Mouse (Mus musculus): ENCODE measurements around the gene Pptc7. TPM values are rescaled to one million over a fixed set of nuclear protein-coding genes. Genes with fewer than 3 reads are reported as not detected.

Gene Pptc7
- polyA plus RNA-seq, 1 experiment from 2014 or later, result 8.0 TPM

DNA sequence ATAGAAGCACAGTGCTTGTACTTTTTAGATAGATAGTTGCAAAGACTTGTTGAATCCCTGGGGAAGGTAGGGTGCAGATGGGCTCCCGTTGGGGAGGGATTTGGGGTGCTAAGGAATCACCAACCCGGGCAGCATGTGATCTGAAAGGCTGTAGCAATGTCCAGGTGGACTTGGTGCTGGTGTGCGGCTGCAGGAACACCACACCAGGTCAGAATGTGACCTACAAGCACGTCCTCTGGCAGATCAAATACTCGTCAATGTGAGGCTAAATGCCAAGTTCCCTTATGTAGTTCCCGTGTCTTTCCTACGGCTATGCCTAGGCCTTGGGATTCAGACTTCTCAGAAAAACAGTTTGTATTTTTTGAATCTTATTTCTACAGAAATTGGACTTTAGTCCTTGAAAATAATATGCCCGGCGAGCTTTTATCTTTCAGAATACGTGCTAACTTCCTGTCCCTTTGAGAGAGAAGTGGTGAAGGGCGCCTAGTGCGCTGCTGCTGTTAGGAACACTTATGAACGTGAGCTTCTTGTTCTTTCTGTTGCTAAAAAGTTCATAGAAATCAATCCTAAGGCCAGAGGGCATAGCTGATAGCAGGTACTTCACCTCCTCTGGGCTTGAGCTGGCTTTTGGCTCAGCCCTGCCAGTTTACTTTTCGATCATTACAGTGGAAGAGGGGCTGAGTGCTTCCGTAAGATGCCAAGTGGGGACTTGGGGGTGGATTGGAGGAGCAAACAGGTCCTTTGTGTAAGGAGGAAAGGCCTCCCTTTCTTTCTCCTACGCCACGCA, 7.6 kb downstream of the Pptc7 start:
- WGBS, result 79% methylated on average over 17 of the region's 17 CpGs
- no peak for DNase-seq (ENCODE audit: low spot score)
- Histone ChIP-seq H3K36me3 (replicated peaks) (peaks cover 33% of the 10 kb centered on the region), H3K4me1 (peaks cover 29% of the 10 kb centered on the region), H3K4me3 (no peak overlapping the region), H3K27ac (replicated peaks) (no peak overlapping the region), H3K9me3 (peaks cover 2% of the 10 kb centered on the region; the same call in 1 of the 2 replicates), H3K27me3 (replicated peaks; ENCODE audit: low read depth, poor library complexity, severe bottlenecking) (no peaks in the 10 kb centered on the region)

DNA sequence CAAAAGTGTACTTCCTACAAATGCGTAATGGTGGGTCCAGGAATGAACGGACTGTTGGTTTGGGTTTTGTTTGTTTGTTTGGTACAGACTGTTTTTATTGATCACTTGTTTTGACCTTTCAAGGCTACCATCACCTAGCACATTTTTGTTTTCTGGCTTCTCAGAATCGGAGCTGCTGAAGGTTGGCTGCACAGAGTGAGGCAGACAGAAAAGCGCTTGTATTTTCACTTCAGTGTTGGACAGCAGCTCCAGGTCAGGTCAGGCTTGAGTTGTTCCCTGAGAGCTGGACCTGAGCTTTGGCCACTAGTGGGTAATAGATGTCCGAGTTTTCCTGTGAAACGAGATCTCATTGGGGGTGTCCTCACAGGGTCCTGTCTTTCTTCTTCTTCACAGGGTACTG, 9.0 kb downstream of the Pptc7 start:
- peaks cover 21% of the 10 kb centered on the region for H3K36me3 ChIP-seq (replicated peaks)
- no peak overlapping the region for H3K27ac ChIP-seq (replicated peaks)
- 82% methylated on average over 6 of the region's 6 CpGs for WGBS
- peaks cover 32% of the 10 kb centered on the region for H3K4me1 ChIP-seq
- H3K9me3 ChIP-seq, result peaks cover 2% of the 10 kb centered on the region; the same call in 1 of the 2 replicates
- no peak overlapping the region for H3K4me3 ChIP-seq
- no peak for DNase-seq (ENCODE audit: low spot score)
- no peaks in the 10 kb centered on the region for H3K27me3 ChIP-seq (replicated peaks; ENCODE audit: low read depth, poor library complexity, severe bottlenecking)

DNA sequence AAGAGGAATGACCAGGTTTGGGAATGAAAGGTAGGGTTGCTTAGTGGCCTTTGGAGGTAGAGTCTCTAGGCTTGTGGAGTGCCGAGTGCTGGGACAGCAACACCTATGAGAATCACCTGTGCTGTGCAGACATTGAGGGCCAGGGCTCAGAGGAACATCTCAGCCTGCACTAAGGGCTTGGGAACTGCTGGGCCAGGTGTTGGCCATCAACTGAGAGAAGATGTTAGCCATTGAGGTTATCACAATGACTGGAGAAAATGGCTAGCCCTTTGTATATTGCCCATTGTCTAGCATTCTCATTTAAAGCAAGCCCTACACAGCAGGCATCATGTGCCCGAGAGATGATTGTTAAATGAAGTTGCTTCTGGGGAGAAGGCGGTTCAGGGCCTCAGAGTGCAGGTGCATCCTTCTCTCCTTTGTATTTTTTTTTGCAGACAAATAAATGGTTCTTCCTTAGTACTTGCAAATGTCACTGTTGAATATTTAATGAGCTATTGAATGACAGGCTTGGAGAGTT, 10.1 kb downstream of the Pptc7 start:
- Histone ChIP-seq H3K36me3 (replicated peaks) (peaks cover 10% of the 10 kb centered on the region), H3K4me3 (no peak overlapping the region), H3K27ac (replicated peaks) (0 out of 2 replicates have a peak overlapping the region, but pooled peaks have one; percentile 3), H3K4me1 (peaks cover 32% of the 10 kb centered on the region), H3K27me3 (replicated peaks; ENCODE audit: low read depth, poor library complexity, severe bottlenecking) (no peaks in the 10 kb centered on the region), H3K9me3 (peaks cover 2% of the 10 kb centered on the region; the same call in 1 of the 2 replicates)
- WGBS, result 82% methylated on average over 3 of the region's 3 CpGs
- DNase-seq (ENCODE audit: low spot score), result no peak

DNA sequence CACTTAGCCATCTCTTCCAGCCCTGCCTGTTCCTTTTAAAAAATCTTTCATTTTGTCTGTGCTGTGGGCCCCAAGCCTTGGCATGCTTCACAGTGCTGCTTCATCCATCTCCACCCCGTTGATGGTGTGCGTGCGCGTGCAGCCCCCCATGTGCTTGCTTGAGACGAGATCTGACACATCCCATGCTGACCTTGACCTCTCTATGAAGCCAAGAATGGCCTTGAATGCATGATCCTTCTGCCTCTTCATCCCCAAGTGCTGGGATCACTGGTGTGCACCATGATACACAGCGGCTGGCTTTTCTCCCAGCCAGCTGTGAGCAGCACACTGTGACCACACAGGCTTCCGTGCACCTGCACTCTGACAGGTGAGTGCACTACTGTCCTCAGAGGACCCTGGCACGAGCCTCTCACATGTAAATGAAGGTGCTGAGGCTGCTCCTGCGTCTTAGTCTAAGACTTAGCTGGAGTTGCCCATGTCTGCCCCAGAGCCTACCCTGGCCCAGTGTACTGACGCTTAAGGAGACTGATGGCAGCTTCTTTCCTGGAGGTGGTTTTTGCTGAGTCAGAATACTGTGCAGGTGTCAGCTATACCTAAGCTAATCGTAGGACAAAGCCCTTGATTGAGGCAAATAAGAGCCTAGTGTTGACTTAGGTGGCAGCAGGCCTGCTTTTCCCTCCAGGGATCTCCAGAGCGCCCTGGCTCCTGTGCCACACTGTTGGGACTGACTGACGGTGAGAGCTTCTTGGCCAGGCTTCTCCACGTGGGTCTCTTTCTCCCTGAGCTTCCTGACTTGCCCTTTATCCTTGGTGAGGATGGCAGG, 11.2 kb downstream of the Pptc7 start:
- peaks cover 41% of the 10 kb centered on the region for H3K4me1 ChIP-seq

DNA sequence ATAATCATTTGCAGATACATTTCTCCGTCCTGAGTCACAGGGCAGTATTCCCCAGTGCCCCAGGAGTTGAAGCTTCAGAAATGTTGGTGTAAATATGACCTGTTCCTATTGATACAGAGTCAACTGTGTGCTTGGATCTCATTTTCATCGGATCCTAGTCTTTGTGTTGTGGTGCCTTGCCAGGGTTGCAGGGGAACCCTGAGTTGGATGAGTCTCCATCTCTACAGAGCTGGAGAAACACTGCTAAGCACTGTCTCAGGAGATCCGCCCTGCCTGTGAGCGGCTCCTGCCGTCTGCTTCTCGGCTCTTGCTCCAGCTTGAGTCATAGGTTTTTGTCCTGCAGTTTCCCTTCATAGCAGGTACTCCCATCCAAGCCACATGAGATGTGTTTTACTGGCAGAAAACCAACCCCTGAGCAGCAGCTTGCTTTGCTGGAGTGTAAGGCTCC, 15.9 kb downstream of the Pptc7 start:
- 87% methylated on average over 6 of the region's 6 CpGs for WGBS
- no peak for DNase-seq (ENCODE audit: low spot score)
- Histone ChIP-seq H3K4me1 (peaks cover 49% of the 10 kb centered on the region), H3K27ac (replicated peaks) (no peak overlapping the region), H3K4me3 (no peak overlapping the region), H3K9me3 (no peaks in the 10 kb centered on the region), H3K27me3 (replicated peaks; ENCODE audit: low read depth, poor library complexity, severe bottlenecking) (no peaks in the 10 kb centered on the region), H3K36me3 (replicated peaks) (peaks cover 8% of the 10 kb centered on the region)

More for the DNA sequence above, 11.2 kb downstream of the Pptc7 start:
- Histone ChIP-seq H3K27me3 (replicated peaks; ENCODE audit: low read depth, poor library complexity, severe bottlenecking) (no peaks in the 10 kb centered on the region), H3K4me3 (no peak overlapping the region), H3K9me3 (no peaks in the 10 kb centered on the region), H3K36me3 (replicated peaks) (peaks cover 3% of the 10 kb centered on the region), H3K27ac (replicated peaks) (no peak overlapping the region)
- WGBS, result 79% methylated on average over 14 of the region's 14 CpGs
- no peak for DNase-seq (ENCODE audit: low spot score)

DNA sequence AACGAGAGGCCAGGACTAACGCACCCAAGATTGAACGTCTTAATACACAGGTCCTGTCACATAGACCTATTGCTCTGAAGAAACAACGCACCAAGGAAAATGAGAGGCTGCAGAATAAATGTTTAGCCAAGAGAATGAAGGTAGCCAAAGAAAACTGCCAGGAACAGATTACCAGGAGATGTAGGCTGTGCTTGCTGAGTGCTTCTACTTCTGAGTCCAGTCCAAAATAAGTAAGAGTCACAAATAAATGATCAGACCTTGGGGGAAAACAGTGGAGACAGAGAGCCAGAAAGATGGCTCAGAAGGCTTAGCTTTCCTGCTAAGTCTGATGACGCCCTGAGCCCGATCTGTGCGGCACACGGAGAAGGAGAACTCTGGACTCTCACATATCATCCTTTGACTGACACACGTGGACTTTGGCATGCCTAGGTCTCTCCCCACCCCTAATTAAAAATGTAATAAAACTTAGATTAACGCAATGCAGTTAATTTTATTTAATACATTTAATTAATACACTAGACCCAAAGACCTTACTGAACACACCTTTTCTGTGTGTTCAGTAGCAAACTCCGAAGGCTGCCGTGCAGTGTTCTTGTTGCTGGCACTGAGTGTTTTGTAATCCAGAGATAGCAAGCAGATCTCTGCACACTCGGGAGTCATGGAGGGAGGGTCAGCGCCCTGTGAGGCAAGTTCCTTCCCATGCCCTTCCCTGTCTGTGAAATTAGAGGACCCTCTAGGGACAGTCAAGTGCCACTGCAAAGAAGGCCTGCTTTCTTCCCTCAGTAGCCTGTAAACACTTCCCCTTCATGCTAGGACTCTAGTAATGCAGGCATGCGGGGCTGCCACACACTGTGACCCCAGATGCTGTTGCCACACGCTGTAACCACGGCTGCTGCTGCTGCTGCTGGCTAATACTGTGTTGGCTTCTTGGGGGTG, 18.9 kb downstream of the Pptc7 start:
- Histone ChIP-seq H3K27ac (replicated peaks) (no peak overlapping the region), H3K36me3 (replicated peaks) (peaks cover 15% of the 10 kb centered on the region), H3K27me3 (replicated peaks; ENCODE audit: low read depth, poor library complexity, severe bottlenecking) (no peaks in the 10 kb centered on the region), H3K9me3 (no peaks in the 10 kb centered on the region), H3K4me1 (peaks cover 39% of the 10 kb centered on the region), H3K4me3 (no peak overlapping the region)
- DNase-seq (ENCODE audit: low spot score), result peak; percentile 13
- WGBS, result 73% methylated on average over 17 of the region's 17 CpGs

DNA sequence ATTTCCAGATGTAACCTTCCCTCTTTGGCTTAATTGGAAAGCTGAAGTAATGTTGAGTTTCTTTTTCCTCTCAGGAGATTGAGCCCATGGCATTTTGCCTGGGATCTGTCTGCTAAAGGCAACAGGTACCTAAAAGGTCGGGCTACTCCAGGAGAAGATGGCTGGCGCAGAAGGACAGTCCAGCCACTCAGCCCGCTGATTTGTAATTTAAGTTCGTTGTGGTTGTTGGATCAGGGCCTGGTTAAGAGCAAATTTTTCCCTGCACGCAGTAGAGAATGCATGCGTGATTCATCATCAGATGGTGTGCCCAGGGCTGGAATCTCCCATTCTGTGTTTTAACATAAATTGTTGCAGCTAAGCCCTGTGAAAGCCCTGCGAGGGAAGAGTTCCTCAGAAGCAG, 19.8 kb downstream of the Pptc7 start:
- 92% methylated on average over 7 of the region's 7 CpGs for WGBS
- H3K9me3 ChIP-seq, result no peaks in the 10 kb centered on the region
- H3K4me1 ChIP-seq, result peaks cover 39% of the 10 kb centered on the region
- no peak for DNase-seq (ENCODE audit: low spot score)
- peaks cover 23% of the 10 kb centered on the region for H3K36me3 ChIP-seq (replicated peaks)
- H3K27ac ChIP-seq (replicated peaks), result no peak overlapping the region
- no peak overlapping the region for H3K4me3 ChIP-seq
- H3K27me3 ChIP-seq (replicated peaks; ENCODE audit: low read depth, poor library complexity, severe bottlenecking), result no peaks in the 10 kb centered on the region

DNA sequence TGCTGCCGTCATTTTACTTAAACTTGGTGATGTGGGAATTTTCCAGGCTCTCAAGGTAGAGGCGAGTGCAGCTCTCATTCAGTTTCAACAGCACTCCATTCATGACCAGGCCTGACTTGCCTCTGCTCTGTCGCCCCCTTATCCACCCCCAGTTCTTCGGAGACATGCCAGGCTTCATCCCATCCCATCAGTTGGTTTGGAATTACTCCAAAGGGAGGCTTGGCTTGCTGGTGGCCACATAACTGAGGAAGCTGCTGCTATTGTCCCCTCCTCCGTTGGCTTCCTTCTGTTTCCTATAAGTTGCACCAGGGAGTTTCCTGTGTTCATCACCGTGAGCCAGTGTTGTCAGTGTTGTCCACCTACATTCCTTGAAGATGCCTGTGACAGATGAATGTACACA, 20.4 kb downstream of the Pptc7 start:
- Histone ChIP-seq H3K9me3 (no peaks in the 10 kb centered on the region), H3K27me3 (replicated peaks; ENCODE audit: low read depth, poor library complexity, severe bottlenecking) (no peaks in the 10 kb centered on the region), H3K27ac (replicated peaks) (no peak overlapping the region), H3K36me3 (replicated peaks) (peaks cover 27% of the 10 kb centered on the region), H3K4me1 (peaks cover 37% of the 10 kb centered on the region), H3K4me3 (no peak overlapping the region)
- DNase-seq (ENCODE audit: low spot score), result no peak
- WGBS, result 87% methylated on average over 6 of the region's 6 CpGs

DNA sequence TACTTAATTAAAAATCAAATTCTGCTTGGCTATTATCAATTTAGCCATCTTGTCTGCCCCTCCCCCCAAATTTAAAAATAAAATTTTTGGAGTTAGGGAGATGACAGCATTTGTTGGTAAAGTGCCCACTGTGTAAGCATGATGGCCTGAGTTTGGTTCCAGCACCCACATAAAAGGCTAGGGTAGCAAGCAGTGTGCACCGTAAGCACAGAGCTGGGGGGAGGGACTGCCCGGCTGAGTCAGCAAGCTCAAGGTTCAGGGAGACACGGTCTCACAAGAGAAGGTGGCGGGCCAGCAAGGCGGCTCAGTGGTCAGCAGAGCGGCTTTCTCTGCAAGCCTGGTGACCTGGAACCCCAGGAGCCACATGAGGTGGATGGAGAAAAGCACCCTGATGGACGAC, 21.3 kb downstream of the Pptc7 start:
- no peak overlapping the region for H3K27ac ChIP-seq (replicated peaks)
- peaks cover 27% of the 10 kb centered on the region for H3K36me3 ChIP-seq (replicated peaks)
- H3K9me3 ChIP-seq, result no peaks in the 10 kb centered on the region
- WGBS, result 96% methylated on average over 7 of the region's 7 CpGs
- H3K4me1 ChIP-seq, result peaks cover 30% of the 10 kb centered on the region
- no peak for DNase-seq (ENCODE audit: low spot score)
- H3K27me3 ChIP-seq (replicated peaks; ENCODE audit: low read depth, poor library complexity, severe bottlenecking), result no peaks in the 10 kb centered on the region
- no peak overlapping the region for H3K4me3 ChIP-seq

DNA sequence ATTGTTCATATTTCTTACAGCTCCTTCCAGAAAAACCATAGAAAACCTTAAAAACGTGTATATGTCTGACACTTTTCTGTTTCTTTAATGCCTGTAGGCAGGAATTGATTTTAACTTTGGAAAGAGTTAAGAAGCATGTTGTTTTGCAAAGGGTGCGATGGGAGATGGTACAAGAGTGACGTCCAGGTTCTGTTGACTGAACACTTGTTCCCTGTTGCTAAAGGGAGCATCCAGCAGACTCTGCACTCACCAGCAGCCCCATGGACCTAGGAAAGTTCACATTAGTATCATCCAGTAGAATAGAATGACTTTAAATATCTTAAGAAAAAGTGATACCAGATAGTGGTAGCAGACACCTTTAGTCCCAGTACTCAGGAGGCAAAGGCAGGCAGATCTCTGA, 22.4 kb downstream of the Pptc7 start:
- Histone ChIP-seq H3K9me3 (no peaks in the 10 kb centered on the region), H3K36me3 (replicated peaks) (peaks cover 35% of the 10 kb centered on the region), H3K27me3 (replicated peaks; ENCODE audit: low read depth, poor library complexity, severe bottlenecking) (no peaks in the 10 kb centered on the region), H3K27ac (replicated peaks) (no peak overlapping the region), H3K4me1 (peaks cover 29% of the 10 kb centered on the region), H3K4me3 (no peak overlapping the region)
- 87% methylated on average over 3 of the region's 3 CpGs for WGBS
- DNase-seq (ENCODE audit: low spot score), result no peak

DNA sequence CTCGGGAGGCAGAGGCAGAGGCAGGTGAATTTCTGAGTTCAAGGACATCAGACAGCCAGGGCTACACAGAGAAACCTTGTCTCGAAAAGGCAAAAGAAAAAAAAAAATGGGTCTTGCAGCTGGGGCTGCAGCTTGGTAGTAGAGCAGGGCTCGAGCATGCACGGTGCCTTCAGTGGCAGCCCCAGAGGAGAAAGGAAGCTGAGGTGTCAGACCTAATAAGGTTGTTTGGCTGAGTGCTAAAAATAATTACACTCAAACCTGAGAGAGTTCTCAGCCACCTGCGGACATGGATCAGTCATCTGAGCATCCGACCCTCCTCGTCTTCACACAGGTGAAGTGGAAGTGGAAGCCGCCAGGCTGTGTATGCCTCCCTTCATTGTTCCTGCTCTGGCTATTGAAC, 26.5 kb downstream of the Pptc7 start:
- WGBS, result 88% methylated on average over 8 of the region's 8 CpGs
- H3K4me1 ChIP-seq, result peaks cover 4% of the 10 kb centered on the region; the same call in 1 of the 2 replicates
- H3K9me3 ChIP-seq, result no peaks in the 10 kb centered on the region
- H3K4me3 ChIP-seq, result no peak overlapping the region
- peaks cover 77% of the 10 kb centered on the region for H3K36me3 ChIP-seq (replicated peaks)
- H3K27ac ChIP-seq (replicated peaks), result no peak overlapping the region
- no peak for DNase-seq (ENCODE audit: low spot score)
- no peaks in the 10 kb centered on the region for H3K27me3 ChIP-seq (replicated peaks; ENCODE audit: low read depth, poor library complexity, severe bottlenecking)

DNA sequence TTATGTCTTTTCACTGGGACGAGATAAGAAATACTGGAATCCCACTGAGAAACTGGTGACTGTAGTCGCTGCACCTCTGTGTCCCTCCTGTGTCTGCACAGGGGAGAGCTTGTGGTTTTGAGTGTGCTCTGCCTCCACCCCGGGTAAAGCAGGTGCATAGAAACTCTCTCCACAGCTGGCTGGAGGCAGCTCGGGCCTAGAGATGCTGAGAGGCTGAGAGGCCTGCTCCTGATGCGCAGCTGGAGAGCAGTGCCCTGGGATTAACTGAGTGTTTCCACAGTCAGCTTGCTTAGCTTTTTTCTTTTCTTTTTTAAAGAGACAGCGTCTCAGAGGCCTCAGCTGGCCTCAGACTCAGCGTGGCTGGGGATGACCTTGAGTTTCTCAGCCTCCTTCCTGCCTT, 27.5 kb downstream of the Pptc7 start:
- Histone ChIP-seq H3K27ac (replicated peaks) (no peak overlapping the region), H3K4me1 (peaks cover 4% of the 10 kb centered on the region; the same call in 1 of the 2 replicates), H3K9me3 (no peaks in the 10 kb centered on the region), H3K36me3 (replicated peaks) (peaks cover 84% of the 10 kb centered on the region), H3K4me3 (no peak overlapping the region), H3K27me3 (replicated peaks; ENCODE audit: low read depth, poor library complexity, severe bottlenecking) (no peaks in the 10 kb centered on the region)
- no peak for DNase-seq (ENCODE audit: low spot score)
- WGBS, result 77% methylated on average over 7 of the region's 7 CpGs

Measured in embryonic facial prominence, embryonic 10.5 days (tissue).